Mouse (Mus musculus) cerebellum, adult 2 months (tissue): ENCODE results near the gene Cyb5r3.

Source experiments
- CTCF ChIP-seq: fragments of 200-500 bp; IDR thresholded peaks from 2 replicates; pipeline ENCODE4 v1.5.1; 2011; ENCODE audit warnings: low read depth, mild to moderate bottlenecking, control low read depth, low read length, moderate library complexity, borderline replicate concordance; ENCODE audit not compliant: insufficient read depth
- POLR2A ChIP-seq: fragments of 200-500 bp; IDR thresholded peaks from 2 replicates; pipeline ENCODE4 v1.6.1; 2011; ENCODE audit warnings: low read length, control low read depth, borderline replicate concordance; ENCODE audit not compliant: insufficient read depth

DNA sequence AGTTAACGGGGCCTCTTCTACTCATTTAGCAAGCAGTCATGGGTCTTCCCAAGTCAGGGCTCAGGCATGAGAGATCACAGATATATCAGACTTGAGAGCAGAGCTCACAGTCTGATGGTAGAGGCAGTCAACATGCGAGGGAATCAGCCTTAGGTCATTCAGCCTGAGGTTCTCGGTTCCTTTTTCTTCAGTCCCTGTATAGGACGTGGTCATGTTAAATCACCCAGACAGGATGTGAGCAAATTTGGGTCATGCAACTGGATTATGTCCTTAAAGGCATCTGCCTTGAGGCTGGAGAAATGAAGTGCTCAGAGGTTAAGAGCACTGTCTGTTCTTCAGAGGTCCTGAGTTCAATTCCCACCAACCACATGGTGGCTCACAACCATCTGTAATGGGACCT lies 49.3 kb upstream of the Cyb5r3 start:
- TF ChIP-seq CTCF: no peak
- no peak for TF ChIP-seq POLR2A
